Mouse (Mus musculus): ENCODE results near the gene Cntln. TPM values are rescaled to one million over a fixed set of nuclear protein-coding genes. Genes with fewer than 3 reads are reported as not detected.

Cntln gene
- polyA plus RNA-seq, 1 experiment from 2014 or later: 12.2 TPM

DNA sequence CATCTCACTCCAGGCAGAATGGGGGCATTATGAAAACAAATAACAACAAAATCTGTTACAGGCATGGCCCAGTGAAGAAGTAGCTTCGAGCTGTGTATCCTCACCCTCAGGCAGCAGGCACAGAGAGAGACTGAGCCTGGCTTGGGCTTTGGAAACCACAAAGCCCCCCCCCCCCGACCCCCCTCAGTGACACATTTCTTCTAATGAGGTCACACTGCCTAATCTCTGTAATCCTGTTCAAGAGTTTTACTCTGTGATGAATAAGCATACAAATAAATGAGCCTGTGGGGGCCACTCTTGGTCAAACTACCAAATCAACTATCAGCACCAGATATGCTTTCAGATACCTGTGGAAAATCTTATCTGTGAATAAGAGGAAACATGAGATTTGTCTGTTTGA lies 177.6 kb downstream of the Cntln start:
- no peak overlapping the region for H3K4me2 ChIP-seq
- H3K9ac ChIP-seq: no peak overlapping the region
- H3K27ac ChIP-seq: no peak overlapping the region
- ATAC-seq (ENCODE audit: low FRiP score): no peak
- H3K27me3 ChIP-seq: no peaks in the 10 kb centered on the region
- H3K4me1 ChIP-seq: no peaks in the 10 kb centered on the region; the same call in 1 of the 2 replicates
- no peaks in the 10 kb centered on the region for H3K36me3 ChIP-seq (replicated peaks)
- no peaks in the 10 kb centered on the region for H3K9me3 ChIP-seq
- 32% methylated on average over 2 of the region's 2 CpGs for WGBS
- no peak overlapping the region for H3K4me3 ChIP-seq (replicated peaks)

DNA sequence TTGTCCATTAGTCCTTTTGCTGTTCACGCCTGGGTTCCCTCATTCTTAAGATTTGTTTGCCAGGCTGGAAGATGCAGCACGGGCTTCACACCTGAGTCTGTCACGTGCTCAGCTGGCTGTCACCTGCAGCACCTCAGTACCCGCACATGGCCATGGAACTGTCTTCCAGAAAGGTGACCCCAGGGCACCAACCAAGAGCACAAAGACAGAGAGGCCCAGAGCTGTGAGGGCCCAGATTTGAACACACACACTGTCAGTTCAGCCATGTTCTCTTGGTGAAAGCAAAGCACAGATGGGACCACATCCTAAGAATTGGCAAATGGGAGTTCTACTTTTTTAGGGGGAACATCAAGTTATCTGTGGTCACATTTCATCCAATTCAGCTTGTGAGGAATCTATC lies 211.9 kb downstream of the Cntln start:
- H3K27ac ChIP-seq: no peak overlapping the region
- no peak for ATAC-seq (ENCODE audit: low FRiP score)
- H3K4me3 ChIP-seq (replicated peaks): no peak overlapping the region
- H3K4me2 ChIP-seq: no peak overlapping the region
- no peaks in the 10 kb centered on the region for H3K4me1 ChIP-seq
- H3K9ac ChIP-seq: no peak overlapping the region
- 59% methylated on average over 4 of the region's 4 CpGs for WGBS
- no peaks in the 10 kb centered on the region for H3K9me3 ChIP-seq
- H3K36me3 ChIP-seq (replicated peaks): no peaks in the 10 kb centered on the region
- no peaks in the 10 kb centered on the region for H3K27me3 ChIP-seq

DNA sequence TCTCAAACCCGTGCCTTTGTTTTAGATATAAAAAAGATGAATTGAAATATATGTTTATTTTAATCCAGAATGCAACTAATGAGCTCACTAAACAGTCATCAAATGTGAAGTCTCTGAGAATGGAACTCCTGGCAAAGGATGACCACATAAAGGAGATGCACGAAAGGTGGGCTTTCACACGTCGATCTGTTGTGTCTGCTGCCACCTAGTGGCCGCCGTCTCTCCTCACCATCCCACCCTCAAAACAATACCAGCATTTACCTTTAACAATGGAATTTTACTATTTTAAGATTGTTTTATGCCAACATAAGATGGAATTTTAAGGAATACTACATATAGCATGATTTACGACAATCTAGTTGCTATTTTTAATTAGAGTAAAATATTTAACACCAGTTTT lies 212.6 kb downstream of the Cntln start:
- peak; percentile 83 for ATAC-seq (ENCODE audit: low FRiP score)
- WGBS: 15% methylated on average over 7 of the region's 7 CpGs
- H3K36me3 ChIP-seq (replicated peaks): no peaks in the 10 kb centered on the region
- no peak overlapping the region for H3K27ac ChIP-seq
- H3K9me3 ChIP-seq: no peaks in the 10 kb centered on the region
- H3K4me1 ChIP-seq: no peaks in the 10 kb centered on the region
- no peak overlapping the region for H3K4me2 ChIP-seq
- H3K4me3 ChIP-seq (replicated peaks): no peak overlapping the region
- H3K9ac ChIP-seq: no peak overlapping the region
- H3K27me3 ChIP-seq: no peaks in the 10 kb centered on the region

DNA sequence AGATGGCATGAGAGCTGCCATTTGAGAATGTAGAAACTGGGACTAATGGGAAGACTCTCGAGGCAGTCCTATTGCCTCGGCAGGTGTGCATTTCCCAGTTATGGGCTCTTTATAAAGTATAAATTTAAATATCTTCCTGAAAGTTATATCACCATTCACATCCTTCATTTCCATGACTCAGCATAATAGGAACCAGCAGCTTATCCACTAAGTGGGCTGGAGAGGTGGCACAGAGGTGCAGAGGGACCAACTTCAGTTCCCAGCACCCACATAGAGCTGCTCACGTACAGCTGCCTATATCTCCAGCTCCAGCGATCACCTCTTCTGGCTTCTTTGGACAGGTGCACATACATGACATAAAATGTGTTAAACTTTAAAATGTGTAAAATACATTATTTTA lies 218.1 kb downstream of the Cntln start:
- Histone ChIP-seq H3K36me3 (replicated peaks) (no peaks in the 10 kb centered on the region), H3K4me3 (replicated peaks) (no peak overlapping the region), H3K9me3 (no peaks in the 10 kb centered on the region), H3K27ac (no peak overlapping the region), H3K4me1 (no peaks in the 10 kb centered on the region), H3K27me3 (no peaks in the 10 kb centered on the region), H3K9ac (no peak overlapping the region), H3K4me2 (no peak overlapping the region)
- ATAC-seq (ENCODE audit: low FRiP score): no peak
- 95% methylated on average over 4 of the region's 4 CpGs for WGBS

DNA sequence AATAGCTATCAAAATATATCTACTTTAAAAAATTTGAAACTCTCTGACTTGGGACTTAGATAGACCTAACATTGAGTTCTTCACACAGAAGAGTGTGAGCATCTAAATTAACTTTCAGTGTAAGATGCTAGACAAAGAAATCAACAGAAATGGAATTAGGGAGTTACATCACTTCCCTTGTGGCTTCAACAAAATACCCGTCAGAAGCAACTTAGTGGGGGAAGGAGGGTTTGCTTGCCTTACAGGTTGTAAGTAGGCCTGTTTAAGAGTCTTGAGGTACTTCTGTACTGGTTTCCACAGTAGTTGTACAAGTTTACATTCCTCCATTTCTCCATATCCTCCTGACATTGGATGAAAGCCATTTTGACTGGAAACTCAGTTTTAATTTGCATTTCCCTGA lies 222.3 kb downstream of the Cntln start:
- no peaks in the 10 kb centered on the region for H3K36me3 ChIP-seq (replicated peaks)
- H3K27ac ChIP-seq: no peak overlapping the region
- no peaks in the 10 kb centered on the region for H3K9me3 ChIP-seq
- 71% methylated on average over 1 of the region's 1 CpGs for WGBS
- H3K4me3 ChIP-seq (replicated peaks): no peak overlapping the region
- no peaks in the 10 kb centered on the region for H3K27me3 ChIP-seq
- ATAC-seq (ENCODE audit: low FRiP score): no peak
- no peak overlapping the region for H3K4me2 ChIP-seq
- H3K4me1 ChIP-seq: no peaks in the 10 kb centered on the region
- no peak overlapping the region for H3K9ac ChIP-seq

DNA sequence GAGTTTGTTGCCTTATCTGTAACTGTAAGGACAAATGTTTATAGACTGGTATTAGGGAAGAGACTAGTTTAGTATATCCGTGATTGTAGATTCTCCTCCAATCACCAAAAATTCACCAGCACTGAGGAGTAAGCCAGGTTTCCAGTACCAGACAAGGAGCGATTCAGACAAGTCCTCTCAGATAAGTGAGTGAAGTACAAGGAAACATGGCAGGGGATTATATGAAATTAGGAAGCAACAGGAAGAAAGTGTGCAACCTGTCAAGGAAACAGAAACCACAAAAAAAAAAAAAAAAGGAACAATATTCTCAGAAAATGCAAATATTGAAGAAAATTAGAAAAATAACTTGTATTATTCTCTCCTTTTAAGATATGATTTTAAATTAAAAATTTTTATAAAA lies 222.9 kb downstream of the Cntln start:
- H3K4me1 ChIP-seq: no peaks in the 10 kb centered on the region
- WGBS: 89% methylated on average over 2 of the region's 2 CpGs
- H3K27me3 ChIP-seq: no peaks in the 10 kb centered on the region
- H3K36me3 ChIP-seq (replicated peaks): no peaks in the 10 kb centered on the region
- H3K4me3 ChIP-seq (replicated peaks): no peak overlapping the region
- H3K27ac ChIP-seq: no peak overlapping the region
- no peak for ATAC-seq (ENCODE audit: low FRiP score)
- H3K4me2 ChIP-seq: no peak overlapping the region
- H3K9me3 ChIP-seq: no peaks in the 10 kb centered on the region
- H3K9ac ChIP-seq: no peak overlapping the region

DNA sequence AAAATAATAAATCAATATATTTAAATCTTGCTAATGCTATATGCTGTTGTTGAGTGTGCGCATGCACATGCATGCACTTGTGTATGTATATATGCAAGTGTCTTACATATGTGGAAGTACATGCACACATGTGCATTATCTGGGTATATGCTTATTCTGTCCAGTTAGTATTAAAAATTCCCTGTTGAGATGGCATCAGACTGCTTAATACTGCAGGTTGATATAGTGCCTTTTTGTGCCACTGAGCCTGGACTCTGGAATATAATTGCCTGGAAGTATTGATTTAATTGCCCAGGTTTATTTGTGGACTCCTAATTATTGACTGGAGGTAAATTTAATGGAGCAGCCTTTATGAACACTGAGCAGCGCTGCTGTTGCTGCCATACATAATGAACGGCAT lies 236.2 kb downstream of the Cntln start:
- no peak overlapping the region for H3K4me2 ChIP-seq
- no peak overlapping the region for H3K9ac ChIP-seq
- H3K4me3 ChIP-seq (replicated peaks): no peak overlapping the region
- 84% methylated on average over 3 of the region's 3 CpGs for WGBS
- H3K27me3 ChIP-seq: no peaks in the 10 kb centered on the region
- H3K9me3 ChIP-seq: no peaks in the 10 kb centered on the region
- H3K4me1 ChIP-seq: no peaks in the 10 kb centered on the region
- no peak for ATAC-seq (ENCODE audit: low FRiP score)
- no peaks in the 10 kb centered on the region for H3K36me3 ChIP-seq (replicated peaks)
- no peak overlapping the region for H3K27ac ChIP-seq

DNA sequence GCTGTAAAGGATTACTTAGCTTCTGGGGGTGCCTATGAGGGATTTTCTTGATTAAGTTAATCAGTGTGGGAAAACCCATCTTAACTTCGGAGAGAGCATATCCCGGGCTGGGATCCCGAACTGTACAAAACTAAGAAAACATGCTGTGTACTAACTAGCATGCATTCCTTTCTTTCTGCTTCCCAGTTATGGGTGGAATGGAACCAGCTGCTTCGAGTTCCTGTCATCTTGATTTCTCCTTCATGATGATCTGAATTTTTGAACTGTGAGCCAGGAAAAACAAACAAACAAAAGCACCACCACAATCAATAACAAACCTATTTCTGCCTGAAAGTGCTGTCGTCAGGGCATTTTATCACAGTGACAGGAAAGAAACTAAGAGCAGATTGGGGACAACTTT lies 265.6 kb downstream of the Cntln start:
- H3K27ac ChIP-seq: no peak overlapping the region
- 75% methylated on average over 5 of the region's 5 CpGs for WGBS
- H3K4me3 ChIP-seq (replicated peaks): no peak overlapping the region
- H3K9ac ChIP-seq: no peak overlapping the region
- H3K9me3 ChIP-seq: no peaks in the 10 kb centered on the region
- no peaks in the 10 kb centered on the region for H3K36me3 ChIP-seq (replicated peaks)
- H3K4me2 ChIP-seq: no peak overlapping the region
- ATAC-seq (ENCODE audit: low FRiP score): no peak
- H3K27me3 ChIP-seq: no peaks in the 10 kb centered on the region
- no peaks in the 10 kb centered on the region for H3K4me1 ChIP-seq

DNA sequence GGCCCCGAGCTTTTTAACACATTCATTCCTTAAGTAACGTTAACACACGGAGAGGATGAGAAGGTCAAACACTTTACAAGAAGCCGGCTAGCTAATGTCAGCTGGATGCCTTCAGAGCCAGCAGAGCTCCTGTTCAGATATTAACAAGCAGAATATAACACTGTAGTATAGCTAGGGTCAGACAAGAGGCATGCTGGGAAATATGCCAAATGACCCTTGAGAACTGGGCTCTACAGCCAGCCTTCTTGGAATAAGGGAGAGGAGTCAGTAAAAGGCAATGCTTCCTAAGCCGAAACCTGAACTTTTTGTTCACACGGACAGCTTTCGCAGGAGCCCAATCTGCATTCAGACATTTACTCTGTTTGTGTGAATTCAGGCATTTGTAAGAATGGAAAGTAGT lies 267.8 kb downstream of the Cntln start:
- Histone ChIP-seq H3K4me1 (no peaks in the 10 kb centered on the region), H3K27me3 (no peaks in the 10 kb centered on the region), H3K36me3 (replicated peaks) (no peaks in the 10 kb centered on the region), H3K27ac (no peak overlapping the region), H3K4me3 (replicated peaks) (no peak overlapping the region), H3K4me2 (no peak overlapping the region), H3K9me3 (no peaks in the 10 kb centered on the region), H3K9ac (no peak overlapping the region)
- ATAC-seq (ENCODE audit: low FRiP score): no peak
- 87% methylated on average over 7 of the region's 7 CpGs for WGBS

DNA sequence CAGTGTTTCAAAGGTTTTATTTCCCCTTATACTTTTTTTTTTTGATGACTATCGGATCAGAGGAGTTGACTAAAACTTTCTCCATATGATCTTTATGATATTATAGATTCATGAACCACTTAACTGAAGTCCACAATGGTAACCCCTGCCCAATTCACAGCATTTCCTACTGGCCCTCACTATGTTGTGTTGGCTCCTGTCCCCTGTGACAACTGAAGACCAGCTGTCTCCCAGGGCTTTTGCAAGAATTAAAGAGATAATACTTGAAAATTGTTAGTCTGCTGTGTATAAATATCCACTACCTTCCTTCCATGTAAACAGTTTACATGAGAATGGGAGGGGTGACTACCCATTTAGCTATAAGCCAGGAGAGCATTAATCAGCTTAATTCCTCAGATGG lies 270.3 kb downstream of the Cntln start:
- H3K27me3 ChIP-seq: no peaks in the 10 kb centered on the region
- no peaks in the 10 kb centered on the region for H3K9me3 ChIP-seq
- H3K4me2 ChIP-seq: no peak overlapping the region
- no peaks in the 10 kb centered on the region for H3K36me3 ChIP-seq (replicated peaks)
- H3K9ac ChIP-seq: no peak overlapping the region
- no peak overlapping the region for H3K4me3 ChIP-seq (replicated peaks)
- H3K4me1 ChIP-seq: no peaks in the 10 kb centered on the region
- no peak for ATAC-seq (ENCODE audit: low FRiP score)
- H3K27ac ChIP-seq: no peak overlapping the region
- 97% methylated on average over 1 of the region's 1 CpGs for WGBS

DNA sequence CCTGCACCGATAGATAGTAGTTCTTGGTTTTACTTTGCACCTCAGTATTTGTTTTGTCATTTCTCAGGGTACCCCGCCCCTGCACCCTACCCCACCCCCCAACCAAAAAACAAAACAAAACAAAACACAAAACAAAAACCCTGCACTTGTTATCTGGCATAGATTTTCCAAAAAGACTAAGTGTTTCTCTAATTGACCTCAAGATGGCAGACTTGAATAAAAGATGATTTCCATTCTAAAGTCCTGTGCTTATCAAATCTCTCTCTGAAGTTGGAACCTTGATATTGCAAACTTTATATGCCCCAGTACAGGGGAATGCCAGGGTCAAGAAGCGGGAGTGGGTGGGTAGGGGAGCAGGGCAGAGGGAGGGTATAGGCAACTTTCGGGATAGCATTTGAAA lies 277.0 kb downstream of the Cntln start:
- 73% methylated on average over 4 of the region's 4 CpGs for WGBS
- Histone ChIP-seq H3K4me2 (no peak overlapping the region), H3K4me3 (replicated peaks) (no peak overlapping the region), H3K27me3 (no peaks in the 10 kb centered on the region), H3K36me3 (replicated peaks) (no peaks in the 10 kb centered on the region), H3K9ac (no peak overlapping the region), H3K9me3 (no peaks in the 10 kb centered on the region), H3K4me1 (no peaks in the 10 kb centered on the region), H3K27ac (no peak overlapping the region)
- ATAC-seq (ENCODE audit: low FRiP score): no peak

DNA sequence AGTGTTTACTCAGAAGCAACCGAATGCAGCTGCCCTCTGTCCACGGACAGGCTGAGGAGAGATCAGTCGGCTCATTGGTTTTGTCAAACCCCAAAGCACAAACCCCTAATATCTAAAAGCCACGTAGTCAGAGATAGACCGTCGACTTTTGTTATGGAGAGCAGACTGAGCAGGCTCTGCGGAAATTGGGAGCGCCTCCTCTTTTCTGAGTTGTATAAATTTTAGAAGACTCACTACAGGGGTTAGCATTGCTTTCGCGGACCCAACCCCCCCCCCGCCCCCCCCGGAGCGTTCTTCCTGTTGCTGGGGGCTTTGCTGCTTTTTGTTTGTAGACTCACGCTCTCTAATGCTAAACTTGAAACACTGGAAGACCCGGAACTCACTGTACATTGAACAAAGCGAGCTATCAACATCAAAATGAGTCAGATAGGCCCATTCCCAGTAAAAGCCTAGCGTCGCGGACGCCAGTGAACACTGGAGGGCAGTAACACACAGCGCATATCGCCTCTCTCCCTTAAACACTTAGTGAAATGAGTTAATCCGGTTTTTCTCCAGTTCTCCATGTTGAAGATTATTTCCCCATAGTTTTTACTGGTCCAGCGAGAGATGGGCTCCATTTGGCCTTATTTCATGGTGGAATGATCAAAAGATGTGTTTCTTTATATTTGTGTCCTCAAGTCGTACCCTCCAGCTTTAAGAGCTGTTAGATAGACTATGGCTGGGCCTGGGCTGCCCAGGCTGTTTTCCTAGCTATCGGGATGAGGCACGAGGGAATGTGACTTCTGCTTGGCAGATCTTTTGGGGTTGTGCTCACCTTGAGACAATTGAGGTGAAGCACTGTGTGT lies 278.6 kb downstream of the Cntln start:
- H3K4me3 ChIP-seq (replicated peaks): no peak overlapping the region
- WGBS: 25% methylated on average over 27 of the region's 27 CpGs

DNA sequence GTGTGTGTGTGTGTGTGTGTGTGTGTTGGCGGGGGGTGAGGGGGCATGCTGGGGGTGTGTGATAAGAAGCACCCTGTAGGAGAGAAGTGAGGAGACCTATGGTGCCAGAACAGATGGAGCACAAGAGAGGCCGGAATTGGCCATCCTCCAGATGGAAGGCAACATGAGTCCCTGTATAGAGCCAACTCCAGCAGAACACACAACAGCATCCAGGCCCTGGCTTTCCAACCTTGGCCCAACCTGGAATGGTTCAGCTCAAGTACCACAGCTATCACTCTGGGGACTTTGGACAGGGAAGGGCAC lies 279.2 kb downstream of the Cntln start:
- peak; percentile 64; the same call in 1 of the 2 replicates for ATAC-seq (ENCODE audit: low FRiP score)
- Histone ChIP-seq H3K27me3 (no peaks in the 10 kb centered on the region), H3K4me3 (replicated peaks) (no peak overlapping the region), H3K9me3 (no peaks in the 10 kb centered on the region), H3K4me2 (no peak overlapping the region), H3K27ac (no peak overlapping the region), H3K4me1 (no peaks in the 10 kb centered on the region), H3K9ac (no peak overlapping the region), H3K36me3 (replicated peaks) (no peaks in the 10 kb centered on the region)
- WGBS: 85% methylated on average over 2 of the region's 2 CpGs

More for the DNA sequence above, 278.6 kb downstream of the Cntln start:
- peak overlapping the region; percentile 31 for H3K4me2 ChIP-seq
- no peaks in the 10 kb centered on the region for H3K27me3 ChIP-seq
- no peaks in the 10 kb centered on the region for H3K9me3 ChIP-seq
- no peak overlapping the region for H3K27ac ChIP-seq
- H3K36me3 ChIP-seq (replicated peaks): no peaks in the 10 kb centered on the region
- no peak overlapping the region for H3K9ac ChIP-seq
- ATAC-seq (ENCODE audit: low FRiP score): peak; percentile 91
- no peaks in the 10 kb centered on the region for H3K4me1 ChIP-seq
